Mouse (Mus musculus): ENCODE measurements around the gene Skor1. TPM values are rescaled to one million over a fixed set of nuclear protein-coding genes. Genes with fewer than 3 reads are reported as not detected.

Gene Skor1
- polyA plus RNA-seq, 1 experiment from 2014 or later = not detected

GRCm38 (mm10) chr9:63144502-63145248, 4.1 kb downstream of the Skor1 start:
- no peak overlapping the region for H3K27ac ChIP-seq (ENCODE audit: low read length)
- peaks cover 43% of the 10 kb centered on the region for H3K4me1 ChIP-seq (ENCODE audit: insufficient read depth, low read length)
- H3K9me3 ChIP-seq (ENCODE audit: low read length) = no peaks in the 10 kb centered on the region
- peaks cover 100% of the 10 kb centered on the region for H3K27me3 ChIP-seq (ENCODE audit: insufficient read depth, low read length)
- no peak for ATAC-seq (ENCODE audit: low FRiP score, low TSS enrichment)
- H3K4me2 ChIP-seq (replicated peaks; ENCODE audit: low read depth, low read length) = peak overlapping the region; percentile 10; the same call in 1 of the 2 replicates
- peak overlapping the region; percentile 32 for H3K4me3 ChIP-seq (ENCODE audit: low read length)
- WGBS = under 1% methylated on average over 79 of the region's 80 CpGs
- no peak overlapping the region for H3K9ac ChIP-seq (replicated peaks; ENCODE audit: low read length)
- no peaks in the 10 kb centered on the region for H3K36me3 ChIP-seq (ENCODE audit: insufficient read depth, low read length)

- peaks cover 38% of the 10 kb centered on the region for H3K4me1 ChIP-seq (ENCODE audit: insufficient read depth, low read length)
- H3K27me3 ChIP-seq (ENCODE audit: insufficient read depth, low read length) = peaks cover 100% of the 10 kb centered on the region
- H3K36me3 ChIP-seq (ENCODE audit: insufficient read depth, low read length) = no peaks in the 10 kb centered on the region
- ATAC-seq (ENCODE audit: low FRiP score, low TSS enrichment) = no peak
- H3K9me3 ChIP-seq (ENCODE audit: low read length) = no peaks in the 10 kb centered on the region
- H3K4me2 ChIP-seq (replicated peaks; ENCODE audit: low read depth, low read length) = peak overlapping the region; percentile 6; the same call in 1 of the 2 replicates
- WGBS = 1% methylated on average over 47 of the region's 47 CpGs
- H3K4me3 ChIP-seq (ENCODE audit: low read length) = peak overlapping the region; percentile 15
- H3K27ac ChIP-seq (ENCODE audit: low read length) = no peak overlapping the region
- H3K9ac ChIP-seq (replicated peaks; ENCODE audit: low read length) = no peak overlapping the region
These were observed 4.9 kb downstream of the Skor1 start for GRCm38 (mm10) chr9:63143641-63144501.

DNA sequence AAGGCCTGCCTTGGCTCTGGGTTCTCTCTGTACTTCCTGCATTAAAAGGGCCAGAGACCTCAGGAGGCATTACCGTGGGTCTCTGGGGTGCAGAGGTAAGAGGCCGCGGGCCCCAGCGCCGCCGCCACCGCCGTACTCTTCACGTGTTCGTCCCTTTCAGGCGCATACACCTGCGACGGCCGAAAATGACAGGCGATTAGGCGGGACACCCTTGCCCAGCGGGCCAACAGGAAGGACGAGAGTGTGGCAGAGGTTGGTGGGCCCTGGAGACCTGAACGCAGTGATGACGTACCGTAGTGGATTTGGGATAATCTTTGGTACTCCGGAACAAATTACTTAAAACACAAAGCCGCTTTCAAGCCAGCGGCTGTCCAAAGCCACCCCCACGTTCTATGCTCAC, 5.5 kb downstream of the Skor1 start:
- no peak overlapping the region for H3K9ac ChIP-seq (replicated peaks; ENCODE audit: low read length)
- no peaks in the 10 kb centered on the region for H3K36me3 ChIP-seq (ENCODE audit: insufficient read depth, low read length)
- peaks cover 39% of the 10 kb centered on the region for H3K4me1 ChIP-seq (ENCODE audit: insufficient read depth, low read length)
- H3K27ac ChIP-seq (ENCODE audit: low read length) = no peak overlapping the region
- no peak overlapping the region for H3K4me3 ChIP-seq (ENCODE audit: low read length)
- H3K27me3 ChIP-seq (ENCODE audit: insufficient read depth, low read length) = peaks cover 100% of the 10 kb centered on the region
- ATAC-seq (ENCODE audit: low FRiP score, low TSS enrichment) = no peak
- H3K9me3 ChIP-seq (ENCODE audit: low read length) = no peaks in the 10 kb centered on the region
- WGBS = under 1% methylated on average over 25 of the region's 25 CpGs
- H3K4me2 ChIP-seq (replicated peaks; ENCODE audit: low read depth, low read length) = no peak overlapping the region

DNA sequence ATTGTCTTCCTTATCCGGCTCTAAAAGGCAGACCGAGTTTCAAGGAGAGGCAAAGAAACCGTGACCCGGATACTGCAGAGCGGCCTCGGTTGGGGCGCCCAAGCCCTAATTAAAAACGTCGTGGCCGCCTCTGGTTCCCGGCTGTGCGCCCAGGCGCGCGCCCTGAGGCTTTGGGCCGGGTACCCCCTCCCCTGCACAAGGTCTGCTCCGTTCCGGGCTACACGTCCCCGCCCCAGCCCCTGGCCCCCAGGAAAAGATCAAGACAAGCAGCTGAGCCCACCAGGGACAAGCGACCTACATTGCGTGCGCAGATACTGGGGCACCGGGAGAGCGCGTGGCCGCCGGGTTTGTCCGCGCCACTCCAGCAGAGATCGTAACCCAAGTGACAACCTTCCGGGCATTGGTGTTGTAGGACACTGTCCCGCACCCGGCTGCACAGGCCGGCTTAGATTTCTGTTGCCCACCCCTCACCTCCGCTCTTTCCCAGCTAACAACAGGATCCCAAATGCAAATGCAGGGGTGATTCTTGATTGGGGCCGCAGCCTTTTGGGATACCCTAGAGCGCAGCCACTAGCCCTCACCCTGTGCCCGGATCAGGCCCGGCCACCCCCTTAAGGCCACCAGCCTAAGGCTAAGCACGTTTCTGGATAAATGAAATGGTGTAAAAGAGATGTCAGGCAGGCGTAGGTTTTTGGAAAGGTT, 6.3 kb downstream of the Skor1 start:
- WGBS = under 1% methylated on average over 39 of the region's 42 CpGs
- Histone ChIP-seq H3K9ac (replicated peaks; ENCODE audit: low read length) (no peak overlapping the region), H3K4me2 (replicated peaks; ENCODE audit: low read depth, low read length) (peak overlapping the region; percentile 18; the same call in 1 of the 2 replicates), H3K9me3 (ENCODE audit: low read length) (no peaks in the 10 kb centered on the region), H3K36me3 (ENCODE audit: insufficient read depth, low read length) (no peaks in the 10 kb centered on the region), H3K4me1 (ENCODE audit: insufficient read depth, low read length) (peaks cover 40% of the 10 kb centered on the region), H3K4me3 (ENCODE audit: low read length) (peak overlapping the region; percentile 6; the same call in 1 of the 2 replicates), H3K27me3 (ENCODE audit: insufficient read depth, low read length) (peaks cover 100% of the 10 kb centered on the region), H3K27ac (ENCODE audit: low read length) (no peak overlapping the region)
- no peak for ATAC-seq (ENCODE audit: low FRiP score, low TSS enrichment)

DNA sequence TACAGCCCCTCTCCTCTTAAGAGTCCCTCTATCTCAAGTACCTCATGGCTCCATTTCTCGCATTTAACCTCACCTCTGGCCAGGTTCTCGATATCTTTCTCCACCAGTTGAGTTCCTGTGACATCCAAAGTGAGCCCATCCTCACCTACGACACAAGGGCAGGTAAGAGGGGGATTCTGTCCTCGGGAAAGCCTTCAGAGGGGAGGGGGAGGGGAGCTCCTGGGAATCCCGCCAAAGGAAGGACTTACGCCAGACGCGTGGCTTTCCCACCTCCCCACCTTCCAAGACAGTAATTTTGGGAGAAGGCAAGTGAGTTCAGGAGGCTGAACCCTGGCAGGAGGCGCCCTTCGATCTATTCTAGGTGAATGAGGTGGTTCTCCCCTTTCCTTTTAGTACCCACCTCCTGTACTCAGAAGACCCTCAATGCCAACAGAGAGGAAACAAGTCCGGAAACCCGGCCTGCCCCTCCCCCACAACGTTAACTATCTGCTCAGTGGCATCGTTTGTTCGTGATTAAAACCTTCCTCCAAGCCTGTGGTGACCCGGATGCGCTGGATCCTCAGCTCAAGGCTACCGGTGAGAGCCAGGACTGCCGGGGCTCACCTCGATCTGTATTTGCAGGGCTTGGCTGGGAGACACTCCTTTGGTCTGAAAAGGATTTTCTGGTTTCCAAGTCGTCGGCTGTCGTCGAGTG, 7.0 kb downstream of the Skor1 start:
- H3K27ac ChIP-seq (ENCODE audit: low read length) = no peak overlapping the region
- ATAC-seq (ENCODE audit: low FRiP score, low TSS enrichment) = no peak
- H3K4me3 ChIP-seq (ENCODE audit: low read length) = peak overlapping the region; percentile 6; the same call in 1 of the 2 replicates
- H3K9me3 ChIP-seq (ENCODE audit: low read length) = no peaks in the 10 kb centered on the region
- H3K4me2 ChIP-seq (replicated peaks; ENCODE audit: low read depth, low read length) = no peak overlapping the region
- 1% methylated on average over 24 of the region's 24 CpGs for WGBS
- peaks cover 100% of the 10 kb centered on the region for H3K27me3 ChIP-seq (ENCODE audit: insufficient read depth, low read length)
- H3K4me1 ChIP-seq (ENCODE audit: insufficient read depth, low read length) = peaks cover 40% of the 10 kb centered on the region
- H3K9ac ChIP-seq (replicated peaks; ENCODE audit: low read length) = no peak overlapping the region
- no peaks in the 10 kb centered on the region for H3K36me3 ChIP-seq (ENCODE audit: insufficient read depth, low read length)

DNA sequence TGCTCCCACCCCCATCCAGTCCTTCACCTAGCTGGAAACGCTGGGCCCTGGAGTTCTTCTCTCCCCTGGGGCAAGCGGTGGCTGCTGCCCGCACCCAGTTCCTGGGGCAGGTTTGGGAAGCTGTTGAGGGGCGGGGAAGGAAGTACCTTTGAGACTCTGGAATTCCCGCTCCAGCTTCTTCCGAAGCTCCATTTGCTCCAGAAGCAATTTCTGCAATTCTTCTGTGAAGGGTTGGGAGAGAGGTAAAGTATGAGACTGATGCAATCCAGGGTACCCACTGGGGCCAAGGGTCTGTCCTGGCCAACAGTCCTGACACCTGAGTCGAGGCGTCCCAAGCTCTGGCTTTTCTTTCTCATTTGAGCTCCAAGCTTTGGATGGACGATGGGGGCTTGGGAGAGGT, 8.6 kb downstream of the Skor1 start:
- ATAC-seq (ENCODE audit: low FRiP score, low TSS enrichment) = no peak
- H3K4me3 ChIP-seq (ENCODE audit: low read length) = no peak overlapping the region
- H3K27me3 ChIP-seq (ENCODE audit: insufficient read depth, low read length) = peaks cover 98% of the 10 kb centered on the region
- no peak overlapping the region for H3K4me2 ChIP-seq (replicated peaks; ENCODE audit: low read depth, low read length)
- no peaks in the 10 kb centered on the region for H3K36me3 ChIP-seq (ENCODE audit: insufficient read depth, low read length)
- no peak overlapping the region for H3K9ac ChIP-seq (replicated peaks; ENCODE audit: low read length)
- no peak overlapping the region for H3K27ac ChIP-seq (ENCODE audit: low read length)
- H3K4me1 ChIP-seq (ENCODE audit: insufficient read depth, low read length) = peaks cover 39% of the 10 kb centered on the region
- no peaks in the 10 kb centered on the region for H3K9me3 ChIP-seq (ENCODE audit: low read length)
- 3% methylated on average over 9 of the region's 9 CpGs for WGBS

- no peak overlapping the region for H3K9ac ChIP-seq (replicated peaks; ENCODE audit: low read length)
- H3K36me3 ChIP-seq (ENCODE audit: insufficient read depth, low read length) = no peaks in the 10 kb centered on the region
- peaks cover 39% of the 10 kb centered on the region for H3K4me1 ChIP-seq (ENCODE audit: insufficient read depth, low read length)
- no peak overlapping the region for H3K4me2 ChIP-seq (replicated peaks; ENCODE audit: low read depth, low read length)
- no peak for ATAC-seq (ENCODE audit: low FRiP score, low TSS enrichment)
- 3% methylated on average over 17 of the region's 17 CpGs for WGBS
- H3K9me3 ChIP-seq (ENCODE audit: low read length) = no peaks in the 10 kb centered on the region
- peaks cover 98% of the 10 kb centered on the region for H3K27me3 ChIP-seq (ENCODE audit: insufficient read depth, low read length)
- no peak overlapping the region for H3K27ac ChIP-seq (ENCODE audit: low read length)
- no peak overlapping the region for H3K4me3 ChIP-seq (ENCODE audit: low read length)
These were observed 9.1 kb downstream of the Skor1 start for GRCm38 (mm10) chr9:63139661-63140060.

GRCm38 (mm10) chr9:63138481-63138967, 10.2 kb downstream of the Skor1 start:
- Histone ChIP-seq H3K9ac (replicated peaks; ENCODE audit: low read length) (no peak overlapping the region), H3K27me3 (ENCODE audit: insufficient read depth, low read length) (peaks cover 98% of the 10 kb centered on the region), H3K27ac (ENCODE audit: low read length) (no peak overlapping the region), H3K9me3 (ENCODE audit: low read length) (no peaks in the 10 kb centered on the region), H3K36me3 (ENCODE audit: insufficient read depth, low read length) (no peaks in the 10 kb centered on the region), H3K4me1 (ENCODE audit: insufficient read depth, low read length) (peaks cover 36% of the 10 kb centered on the region), H3K4me2 (replicated peaks; ENCODE audit: low read depth, low read length) (peak overlapping the region; percentile 44), H3K4me3 (ENCODE audit: low read length) (peak overlapping the region; percentile 29)
- 1% methylated on average over 31 of the region's 31 CpGs for WGBS
- ATAC-seq (ENCODE audit: low FRiP score, low TSS enrichment) = no peak

DNA sequence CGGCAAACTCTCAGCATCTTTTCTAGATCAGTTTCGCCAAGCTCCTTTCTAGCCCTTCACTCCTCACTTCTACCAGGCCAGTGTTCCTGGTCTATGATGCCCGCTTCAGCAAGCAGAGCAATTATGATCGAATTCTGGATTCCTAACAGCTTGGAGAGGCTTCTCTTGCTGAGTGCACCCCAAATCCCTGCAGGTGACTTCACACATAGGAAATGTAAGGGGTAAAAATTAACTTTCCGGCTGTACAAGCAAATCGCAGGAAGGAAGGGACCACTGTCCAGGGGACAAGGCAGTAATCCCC, 11.2 kb downstream of the Skor1 start:
- 12% methylated on average over 6 of the region's 6 CpGs for WGBS
- H3K36me3 ChIP-seq (ENCODE audit: insufficient read depth, low read length) = no peaks in the 10 kb centered on the region
- no peaks in the 10 kb centered on the region for H3K9me3 ChIP-seq (ENCODE audit: low read length)
- no peak overlapping the region for H3K4me3 ChIP-seq (ENCODE audit: low read length)
- H3K27ac ChIP-seq (ENCODE audit: low read length) = no peak overlapping the region
- H3K4me2 ChIP-seq (replicated peaks; ENCODE audit: low read depth, low read length) = no peak overlapping the region
- H3K27me3 ChIP-seq (ENCODE audit: insufficient read depth, low read length) = peaks cover 91% of the 10 kb centered on the region
- H3K9ac ChIP-seq (replicated peaks; ENCODE audit: low read length) = no peak overlapping the region
- no peak for ATAC-seq (ENCODE audit: low FRiP score, low TSS enrichment)
- H3K4me1 ChIP-seq (ENCODE audit: insufficient read depth, low read length) = peaks cover 36% of the 10 kb centered on the region

All from kidney, embryonic 16.5 days (tissue).